Mouse (Mus musculus): ENCODE data around the gene Osbpl5. TPM values are rescaled to one million over a fixed set of nuclear protein-coding genes. Genes with fewer than 3 reads are reported as not detected.
A peak's percentile ranks its signal among the peaks of the same experiment; 100 is the strongest.
"Not testable (repeated sequence)": the region's sequence is repeated elsewhere in the genome, so short reads cannot be mapped to it uniquely, and the experiment has no call there.

Osbpl5 gene
- polyA plus RNA-seq, 1 experiment from 2014 or later: 43.5 TPM

GRCm38 (mm10) chr7:143696140-143696539, 60.6 kb downstream of the Osbpl5 start:
- 71% methylated on average over 2 of the region's 2 CpGs for WGBS
- no peak overlapping the region for H3K27ac ChIP-seq (ENCODE audit: low read length)
- no peak overlapping the region for H3K4me2 ChIP-seq (ENCODE audit: low read depth, low read length)
- H3K4me3 ChIP-seq (replicated peaks; ENCODE audit: low read length): no peak overlapping the region
- H3K4me1 ChIP-seq (ENCODE audit: control insufficient read depth, insufficient read depth, low read length): no peaks in the 10 kb centered on the region
- no peaks in the 10 kb centered on the region for H3K27me3 ChIP-seq (ENCODE audit: control insufficient read depth, insufficient read depth, low read length)
- H3K9ac ChIP-seq (ENCODE audit: low read length): no peak overlapping the region
- no peak for ATAC-seq (ENCODE audit: insufficient read depth, low FRiP score)
- H3K9me3 ChIP-seq (replicated peaks; ENCODE audit: control insufficient read depth, low read length): no peaks in the 10 kb centered on the region
- H3K36me3 ChIP-seq (ENCODE audit: control insufficient read depth, insufficient read depth, low read length): peaks cover 46% of the 10 kb centered on the region

GRCm38 (mm10) chr7:143694550-143694949, 62.2 kb downstream of the Osbpl5 start:
- no peak for ATAC-seq (ENCODE audit: insufficient read depth, low FRiP score)
- Histone ChIP-seq H3K36me3 (ENCODE audit: control insufficient read depth, insufficient read depth, low read length) (peaks cover 39% of the 10 kb centered on the region), H3K9me3 (replicated peaks; ENCODE audit: control insufficient read depth, low read length) (no peaks in the 10 kb centered on the region), H3K4me2 (ENCODE audit: low read depth, low read length) (no peak overlapping the region), H3K27ac (ENCODE audit: low read length) (no peak overlapping the region), H3K9ac (ENCODE audit: low read length) (no peak overlapping the region), H3K4me1 (ENCODE audit: control insufficient read depth, insufficient read depth, low read length) (no peaks in the 10 kb centered on the region), H3K27me3 (ENCODE audit: control insufficient read depth, insufficient read depth, low read length) (no peaks in the 10 kb centered on the region), H3K4me3 (replicated peaks; ENCODE audit: low read length) (no peak overlapping the region)
- 92% methylated on average over 7 of the region's 7 CpGs for WGBS

- WGBS: 93% methylated on average over 12 of the region's 12 CpGs
- no peak overlapping the region for H3K4me3 ChIP-seq (replicated peaks; ENCODE audit: low read length)
- H3K9me3 ChIP-seq (replicated peaks; ENCODE audit: control insufficient read depth, low read length): no peaks in the 10 kb centered on the region
- H3K36me3 ChIP-seq (ENCODE audit: control insufficient read depth, insufficient read depth, low read length): peaks cover 36% of the 10 kb centered on the region
- H3K27me3 ChIP-seq (ENCODE audit: control insufficient read depth, insufficient read depth, low read length): no peaks in the 10 kb centered on the region
- no peak overlapping the region for H3K27ac ChIP-seq (ENCODE audit: low read length)
- H3K4me1 ChIP-seq (ENCODE audit: control insufficient read depth, insufficient read depth, low read length): no peaks in the 10 kb centered on the region
- ATAC-seq (ENCODE audit: insufficient read depth, low FRiP score): no peak
- no peak overlapping the region for H3K9ac ChIP-seq (ENCODE audit: low read length)
- H3K4me2 ChIP-seq (ENCODE audit: low read depth, low read length): no peak overlapping the region
Observed at GRCm38 (mm10) chr7:143692746-143693510, 63.9 kb downstream of the Osbpl5 start.

GRCm38 (mm10) chr7:143691909-143692308, 64.9 kb downstream of the Osbpl5 start:
- Histone ChIP-seq H3K27ac (ENCODE audit: low read length) (no peak overlapping the region), H3K27me3 (ENCODE audit: control insufficient read depth, insufficient read depth, low read length) (no peaks in the 10 kb centered on the region), H3K4me3 (replicated peaks; ENCODE audit: low read length) (no peak overlapping the region), H3K36me3 (ENCODE audit: control insufficient read depth, insufficient read depth, low read length) (peaks cover 29% of the 10 kb centered on the region), H3K9me3 (replicated peaks; ENCODE audit: control insufficient read depth, low read length) (no peaks in the 10 kb centered on the region), H3K4me2 (ENCODE audit: low read depth, low read length) (no peak overlapping the region), H3K4me1 (ENCODE audit: control insufficient read depth, insufficient read depth, low read length) (no peaks in the 10 kb centered on the region), H3K9ac (ENCODE audit: low read length) (no peak overlapping the region)
- no peak for ATAC-seq (ENCODE audit: insufficient read depth, low FRiP score)
- 97% methylated on average over 4 of the region's 4 CpGs for WGBS

GRCm38 (mm10) chr7:143691181-143691580, 65.6 kb downstream of the Osbpl5 start:
- peaks cover 21% of the 10 kb centered on the region for H3K36me3 ChIP-seq (ENCODE audit: control insufficient read depth, insufficient read depth, low read length)
- H3K4me1 ChIP-seq (ENCODE audit: control insufficient read depth, insufficient read depth, low read length): no peaks in the 10 kb centered on the region
- H3K4me3 ChIP-seq (replicated peaks; ENCODE audit: low read length): no peak overlapping the region
- no peaks in the 10 kb centered on the region for H3K27me3 ChIP-seq (ENCODE audit: control insufficient read depth, insufficient read depth, low read length)
- 87% methylated on average over 5 of the region's 5 CpGs for WGBS
- H3K9me3 ChIP-seq (replicated peaks; ENCODE audit: control insufficient read depth, low read length): no peaks in the 10 kb centered on the region
- no peak overlapping the region for H3K9ac ChIP-seq (ENCODE audit: low read length)
- H3K27ac ChIP-seq (ENCODE audit: low read length): peak overlapping the region; percentile 26; the same call in 1 of the 2 replicates
- peak; percentile 35; the same call in 1 of the 2 replicates for ATAC-seq (ENCODE audit: insufficient read depth, low FRiP score)
- no peak overlapping the region for H3K4me2 ChIP-seq (ENCODE audit: low read depth, low read length)

- Histone ChIP-seq H3K36me3 (ENCODE audit: control insufficient read depth, insufficient read depth, low read length) (peaks cover 21% of the 10 kb centered on the region), H3K9ac (ENCODE audit: low read length) (no peak overlapping the region)
- 63% methylated on average over 4 of the region's 4 CpGs for WGBS
Observed at GRCm38 (mm10) chr7:143689946-143690345, 66.8 kb downstream of the Osbpl5 start.

GRCm38 (mm10) chr7:143689481-143689880, 67.3 kb downstream of the Osbpl5 start:
- no peak for ATAC-seq (ENCODE audit: insufficient read depth, low FRiP score)
- no peak overlapping the region for H3K4me2 ChIP-seq (ENCODE audit: low read depth, low read length)
- H3K9ac ChIP-seq (ENCODE audit: low read length): no peak overlapping the region
- H3K36me3 ChIP-seq (ENCODE audit: control insufficient read depth, insufficient read depth, low read length): peaks cover 21% of the 10 kb centered on the region
- no peaks in the 10 kb centered on the region for H3K27me3 ChIP-seq (ENCODE audit: control insufficient read depth, insufficient read depth, low read length)
- H3K4me3 ChIP-seq (replicated peaks; ENCODE audit: low read length): no peak overlapping the region
- H3K27ac ChIP-seq (ENCODE audit: low read length): no peak overlapping the region
- H3K4me1 ChIP-seq (ENCODE audit: control insufficient read depth, insufficient read depth, low read length): no peaks in the 10 kb centered on the region
- 69% methylated on average over 7 of the region's 7 CpGs for WGBS
- H3K9me3 ChIP-seq (replicated peaks; ENCODE audit: control insufficient read depth, low read length): no peaks in the 10 kb centered on the region

More at GRCm38 (mm10) chr7:143689946-143690345, 66.8 kb downstream of the Osbpl5 start:
- no peaks in the 10 kb centered on the region for H3K9me3 ChIP-seq (replicated peaks; ENCODE audit: control insufficient read depth, low read length)
- no peak overlapping the region for H3K27ac ChIP-seq (ENCODE audit: low read length)
- no peaks in the 10 kb centered on the region for H3K27me3 ChIP-seq (ENCODE audit: control insufficient read depth, insufficient read depth, low read length)
- no peaks in the 10 kb centered on the region for H3K4me1 ChIP-seq (ENCODE audit: control insufficient read depth, insufficient read depth, low read length)
- ATAC-seq (ENCODE audit: insufficient read depth, low FRiP score): no peak
- H3K4me2 ChIP-seq (ENCODE audit: low read depth, low read length): no peak overlapping the region
- H3K4me3 ChIP-seq (replicated peaks; ENCODE audit: low read length): no peak overlapping the region

- H3K27me3 ChIP-seq (ENCODE audit: control insufficient read depth, insufficient read depth, low read length); H3K4me2 ChIP-seq (ENCODE audit: low read depth, low read length); H3K36me3 ChIP-seq (ENCODE audit: control insufficient read depth, insufficient read depth, low read length); H3K4me3 ChIP-seq (replicated peaks; ENCODE audit: low read length); H3K4me1 ChIP-seq (ENCODE audit: control insufficient read depth, insufficient read depth, low read length); H3K9me3 ChIP-seq (replicated peaks; ENCODE audit: control insufficient read depth, low read length); ATAC-seq (ENCODE audit: insufficient read depth, low FRiP score); H3K9ac ChIP-seq (ENCODE audit: low read length); H3K27ac ChIP-seq (ENCODE audit: low read length): not testable (repeated sequence)
- 79% methylated on average over 3 of the region's 3 CpGs for WGBS
Observed at GRCm38 (mm10) chr7:143686676-143687075, 70.1 kb downstream of the Osbpl5 start.

- not testable (repeated sequence) for H3K27ac ChIP-seq (ENCODE audit: low read length); H3K9ac ChIP-seq (ENCODE audit: low read length); H3K27me3 ChIP-seq (ENCODE audit: control insufficient read depth, insufficient read depth, low read length); H3K36me3 ChIP-seq (ENCODE audit: control insufficient read depth, insufficient read depth, low read length); H3K4me1 ChIP-seq (ENCODE audit: control insufficient read depth, insufficient read depth, low read length); H3K4me3 ChIP-seq (replicated peaks; ENCODE audit: low read length); H3K9me3 ChIP-seq (replicated peaks; ENCODE audit: control insufficient read depth, low read length); H3K4me2 ChIP-seq (ENCODE audit: low read depth, low read length); ATAC-seq (ENCODE audit: insufficient read depth, low FRiP score)
- WGBS: 51% methylated on average over 4 of the region's 4 CpGs
Observed at GRCm38 (mm10) chr7:143686191-143686590, 70.6 kb downstream of the Osbpl5 start.
